Mouse (Mus musculus): ENCODE results near the gene Ddx18. TPM values are rescaled to one million over a fixed set of nuclear protein-coding genes. Genes with fewer than 3 reads are reported as not detected.

The Ddx18 gene
- polyA plus RNA-seq, 1 experiment from 2014 or later, result 27.2 TPM

DNA sequence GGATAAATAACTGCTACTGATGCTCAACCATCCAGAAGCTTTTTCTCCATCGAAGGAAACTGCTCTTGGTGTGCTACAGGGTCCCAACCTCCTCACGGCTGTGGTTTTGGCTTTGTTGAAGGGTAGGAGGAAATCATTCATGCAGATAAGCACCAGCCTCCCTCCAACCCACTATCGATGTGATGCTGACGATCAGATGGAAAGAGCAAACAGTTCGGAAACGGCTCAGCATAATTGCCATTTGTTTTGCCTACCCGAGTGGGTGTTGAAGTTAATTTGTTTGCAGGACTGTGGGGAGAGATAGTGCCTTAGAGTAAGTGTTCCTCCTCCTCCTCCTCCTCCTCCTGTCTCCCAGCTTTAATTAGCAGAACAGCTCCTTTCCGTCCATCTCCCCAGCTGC is 27.4 kb downstream of the Ddx18 start:
- 65% methylated on average over 8 of the region's 8 CpGs for WGBS

GRCm38 (mm10) chr1:121531439-121531838 is 36.4 kb downstream of the Ddx18 start:
- no peak overlapping the region for H3K27ac ChIP-seq (ENCODE audit: low read length)
- H3K4me1 ChIP-seq (ENCODE audit: control insufficient read depth, insufficient read depth, low read length), result peaks cover 11% of the 10 kb centered on the region; the same call in 1 of the 2 replicates
- no peaks in the 10 kb centered on the region for H3K36me3 ChIP-seq (ENCODE audit: control insufficient read depth, insufficient read depth)
- no peaks in the 10 kb centered on the region for H3K9me3 ChIP-seq (replicated peaks; ENCODE audit: control insufficient read depth, low read length)
- ATAC-seq (replicated peaks; ENCODE audit: extremely low read depth, insufficient read depth, low FRiP score), result no peak
- 43% methylated on average over 7 of the region's 7 CpGs for whole genome bisulfite sequencing
- H3K9ac ChIP-seq (ENCODE audit: low read length), result no peak overlapping the region
- no peak overlapping the region for H3K4me2 ChIP-seq (ENCODE audit: low read depth, low read length)
- no peak overlapping the region for H3K4me3 ChIP-seq (ENCODE audit: low read length)
- peaks cover 25% of the 10 kb centered on the region for H3K27me3 ChIP-seq (ENCODE audit: control insufficient read depth, insufficient read depth, low read length)

More for the DNA sequence above, 27.4 kb downstream of the Ddx18 start:
- Histone ChIP-seq H3K36me3 (ENCODE audit: control insufficient read depth, insufficient read depth) (no peaks in the 10 kb centered on the region), H3K4me3 (ENCODE audit: low read length) (no peak overlapping the region), H3K9me3 (replicated peaks; ENCODE audit: control insufficient read depth, low read length) (no peaks in the 10 kb centered on the region), H3K4me2 (ENCODE audit: low read depth, low read length) (no peak overlapping the region), H3K27ac (ENCODE audit: low read length) (no peak overlapping the region), H3K4me1 (ENCODE audit: control insufficient read depth, insufficient read depth, low read length) (no peaks in the 10 kb centered on the region), H3K27me3 (ENCODE audit: control insufficient read depth, insufficient read depth, low read length) (no peaks in the 10 kb centered on the region), H3K9ac (ENCODE audit: low read length) (no peak overlapping the region)
- ATAC-seq (replicated peaks; ENCODE audit: extremely low read depth, insufficient read depth, low FRiP score), result no peak

- WGBS, result 75% methylated on average over 6 of the region's 6 CpGs
- Histone ChIP-seq H3K9ac (ENCODE audit: low read length) (no peak overlapping the region), H3K27ac (ENCODE audit: low read length) (no peak overlapping the region), H3K4me3 (ENCODE audit: low read length) (no peak overlapping the region), H3K27me3 (ENCODE audit: control insufficient read depth, insufficient read depth, low read length) (peaks cover 28% of the 10 kb centered on the region), H3K9me3 (replicated peaks; ENCODE audit: control insufficient read depth, low read length) (no peaks in the 10 kb centered on the region), H3K4me2 (ENCODE audit: low read depth, low read length) (no peak overlapping the region), H3K36me3 (ENCODE audit: control insufficient read depth, insufficient read depth) (no peaks in the 10 kb centered on the region), H3K4me1 (ENCODE audit: control insufficient read depth, insufficient read depth, low read length) (peaks cover 11% of the 10 kb centered on the region; the same call in 1 of the 2 replicates)
- no peak for ATAC-seq (replicated peaks; ENCODE audit: extremely low read depth, insufficient read depth, low FRiP score)
These were observed 38.5 kb downstream of the Ddx18 start for GRCm38 (mm10) chr1:121529286-121529685.

DNA sequence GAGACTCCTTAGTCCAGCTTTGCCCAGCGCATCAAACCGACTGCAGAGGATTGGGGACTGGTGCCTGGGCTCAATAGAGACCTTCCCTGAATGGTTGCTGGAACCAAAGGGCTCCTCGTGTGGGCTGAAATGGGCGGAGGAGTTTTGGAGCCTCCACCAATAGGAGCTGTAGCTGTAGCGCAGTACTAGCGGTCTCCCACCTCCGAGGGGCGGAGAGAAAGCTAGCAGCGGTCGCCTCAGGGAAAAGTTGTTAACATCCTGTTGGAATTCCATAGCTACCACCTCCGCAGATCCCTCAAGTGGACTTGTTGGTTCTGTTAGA is 39.4 kb downstream of the Ddx18 start, which contains the start of gene Htr5b:
Gene Htr5b (minus strand): TSS at position 67 of the 322 bp plus-strand sequence.
- H3K27me3 ChIP-seq (ENCODE audit: control insufficient read depth, insufficient read depth, low read length), result peaks cover 28% of the 10 kb centered on the region
- ATAC-seq (replicated peaks; ENCODE audit: extremely low read depth, insufficient read depth, low FRiP score), result peak; percentile 60; the same call in 1 of the 2 replicates
- 3% methylated on average over 11 of the region's 11 CpGs for WGBS
- no peaks in the 10 kb centered on the region for H3K9me3 ChIP-seq (replicated peaks; ENCODE audit: control insufficient read depth, low read length)
- peak within 1 kb of the TSS; percentile 46 for H3K4me3 ChIP-seq (ENCODE audit: low read length)
- H3K4me1 ChIP-seq (ENCODE audit: control insufficient read depth, insufficient read depth, low read length), result peaks cover 11% of the 10 kb centered on the region; the same call in 1 of the 2 replicates
- H3K9ac ChIP-seq (ENCODE audit: low read length), result no peak within 1 kb of the TSS
- no peak within 1 kb of the TSS for H3K27ac ChIP-seq (ENCODE audit: low read length)
- H3K4me2 ChIP-seq (ENCODE audit: low read depth, low read length), result peak within 1 kb of the TSS; percentile 68
- H3K36me3 ChIP-seq (ENCODE audit: control insufficient read depth, insufficient read depth), result no peaks in the 10 kb centered on the region

DNA sequence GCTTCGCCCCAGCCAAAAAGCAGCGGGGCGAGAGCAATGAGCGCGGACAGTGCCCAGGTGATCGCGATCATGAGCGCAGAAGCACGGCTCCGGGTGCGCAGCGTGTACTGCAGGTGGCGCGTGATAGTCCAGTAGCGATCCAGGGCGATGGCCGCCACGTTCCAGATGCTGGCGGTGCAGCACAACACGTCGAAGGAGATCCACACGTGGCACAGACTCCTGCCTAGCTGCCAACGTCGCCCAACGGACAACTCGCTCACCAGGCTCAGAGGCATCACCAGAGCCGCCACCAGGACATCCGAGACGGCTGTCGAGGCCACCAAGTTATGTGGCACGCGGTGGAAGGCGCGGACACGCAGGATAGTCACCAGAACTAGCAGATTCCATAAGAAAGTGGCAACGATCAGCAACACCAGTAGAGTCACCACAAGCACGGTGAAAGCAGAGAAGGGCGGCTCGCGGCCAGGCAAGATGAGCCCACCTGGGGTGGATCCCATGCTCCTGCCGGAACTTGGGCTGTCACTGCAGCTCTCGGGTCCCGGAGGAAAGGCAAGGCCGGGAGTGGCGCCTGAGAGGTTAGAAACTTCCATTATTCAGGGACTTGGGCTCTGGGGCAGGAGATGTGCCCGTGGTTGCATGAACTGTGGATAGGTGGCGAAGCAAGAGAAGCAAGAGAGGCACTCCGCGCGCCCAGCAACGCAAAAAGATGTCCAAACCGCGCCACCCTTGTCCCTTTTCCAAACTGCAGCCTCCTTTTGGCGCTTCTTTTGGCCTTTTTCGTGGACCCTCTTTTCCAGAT is 40.0 kb downstream of the Ddx18 start:
- Histone ChIP-seq H3K9me3 (replicated peaks; ENCODE audit: control insufficient read depth, low read length) (no peaks in the 10 kb centered on the region), H3K4me2 (ENCODE audit: low read depth, low read length) (peak overlapping the region; percentile 68), H3K4me1 (ENCODE audit: control insufficient read depth, insufficient read depth, low read length) (peaks cover 11% of the 10 kb centered on the region; the same call in 1 of the 2 replicates), H3K4me3 (ENCODE audit: low read length) (peak overlapping the region; percentile 46), H3K9ac (ENCODE audit: low read length) (no peak overlapping the region), H3K36me3 (ENCODE audit: control insufficient read depth, insufficient read depth) (no peaks in the 10 kb centered on the region), H3K27me3 (ENCODE audit: control insufficient read depth, insufficient read depth, low read length) (peaks cover 28% of the 10 kb centered on the region), H3K27ac (ENCODE audit: low read length) (no peak overlapping the region)
- WGBS, result 11% methylated on average over 55 of the region's 55 CpGs
- ATAC-seq (replicated peaks; ENCODE audit: extremely low read depth, insufficient read depth, low FRiP score), result no peak

GRCm38 (mm10) chr1:121527061-121527460 is 40.7 kb downstream of the Ddx18 start:
- ATAC-seq (replicated peaks; ENCODE audit: extremely low read depth, insufficient read depth, low FRiP score), result no peak
- peak overlapping the region; percentile 46; the same call in 1 of the 2 replicates for H3K4me3 ChIP-seq (ENCODE audit: low read length)
- H3K27ac ChIP-seq (ENCODE audit: low read length), result no peak overlapping the region
- H3K4me1 ChIP-seq (ENCODE audit: control insufficient read depth, insufficient read depth, low read length), result peaks cover 11% of the 10 kb centered on the region; the same call in 1 of the 2 replicates
- WGBS, result 42% methylated on average over 17 of the region's 17 CpGs
- peaks cover 28% of the 10 kb centered on the region for H3K27me3 ChIP-seq (ENCODE audit: control insufficient read depth, insufficient read depth, low read length)
- no peak overlapping the region for H3K9ac ChIP-seq (ENCODE audit: low read length)
- H3K36me3 ChIP-seq (ENCODE audit: control insufficient read depth, insufficient read depth), result no peaks in the 10 kb centered on the region
- H3K4me2 ChIP-seq (ENCODE audit: low read depth, low read length), result peak overlapping the region; percentile 68
- no peaks in the 10 kb centered on the region for H3K9me3 ChIP-seq (replicated peaks; ENCODE audit: control insufficient read depth, low read length)

GRCm38 (mm10) chr1:121518609-121519008 is 49.2 kb downstream of the Ddx18 start:
- 69% methylated on average over 1 of the region's 1 CpGs for WGBS
- no peak overlapping the region for H3K4me2 ChIP-seq (ENCODE audit: low read depth, low read length)
- no peaks in the 10 kb centered on the region for H3K27me3 ChIP-seq (ENCODE audit: control insufficient read depth, insufficient read depth, low read length)
- no peak overlapping the region for H3K9ac ChIP-seq (ENCODE audit: low read length)
- no peaks in the 10 kb centered on the region for H3K9me3 ChIP-seq (replicated peaks; ENCODE audit: control insufficient read depth, low read length)
- H3K36me3 ChIP-seq (ENCODE audit: control insufficient read depth, insufficient read depth), result no peaks in the 10 kb centered on the region
- H3K4me1 ChIP-seq (ENCODE audit: control insufficient read depth, insufficient read depth, low read length), result no peaks in the 10 kb centered on the region
- no peak for ATAC-seq (replicated peaks; ENCODE audit: extremely low read depth, insufficient read depth, low FRiP score)
- H3K27ac ChIP-seq (ENCODE audit: low read length), result no peak overlapping the region
- H3K4me3 ChIP-seq (ENCODE audit: low read length), result no peak overlapping the region

- no peak for ATAC-seq (replicated peaks; ENCODE audit: extremely low read depth, insufficient read depth, low FRiP score)
- 84% methylated on average over 2 of the region's 2 CpGs for WGBS
- no peak overlapping the region for H3K9ac ChIP-seq (ENCODE audit: low read length)
- H3K9me3 ChIP-seq (replicated peaks; ENCODE audit: control insufficient read depth, low read length), result no peaks in the 10 kb centered on the region
- H3K4me3 ChIP-seq (ENCODE audit: low read length), result no peak overlapping the region
- H3K27ac ChIP-seq (ENCODE audit: low read length), result no peak overlapping the region
- no peaks in the 10 kb centered on the region for H3K27me3 ChIP-seq (ENCODE audit: control insufficient read depth, insufficient read depth, low read length)
- no peaks in the 10 kb centered on the region for H3K4me1 ChIP-seq (ENCODE audit: control insufficient read depth, insufficient read depth, low read length)
- peaks cover 6% of the 10 kb centered on the region; the same call in 1 of the 2 replicates for H3K36me3 ChIP-seq (ENCODE audit: control insufficient read depth, insufficient read depth)
- H3K4me2 ChIP-seq (ENCODE audit: low read depth, low read length), result no peak overlapping the region
These were observed 55.8 kb downstream of the Ddx18 start for GRCm38 (mm10) chr1:121511966-121512365.

GRCm38 (mm10) chr1:121511186-121511585 is 56.6 kb downstream of the Ddx18 start:
- H3K9ac ChIP-seq (ENCODE audit: low read length), result no peak overlapping the region
- H3K9me3 ChIP-seq (replicated peaks; ENCODE audit: control insufficient read depth, low read length), result no peaks in the 10 kb centered on the region
- no peak overlapping the region for H3K4me3 ChIP-seq (ENCODE audit: low read length)
- H3K4me2 ChIP-seq (ENCODE audit: low read depth, low read length), result no peak overlapping the region
- peaks cover 6% of the 10 kb centered on the region; the same call in 1 of the 2 replicates for H3K36me3 ChIP-seq (ENCODE audit: control insufficient read depth, insufficient read depth)
- H3K4me1 ChIP-seq (ENCODE audit: control insufficient read depth, insufficient read depth, low read length), result no peaks in the 10 kb centered on the region
- WGBS, result 30% methylated on average over 2 of the region's 2 CpGs
- no peak overlapping the region for H3K27ac ChIP-seq (ENCODE audit: low read length)
- no peak for ATAC-seq (replicated peaks; ENCODE audit: extremely low read depth, insufficient read depth, low FRiP score)
- H3K27me3 ChIP-seq (ENCODE audit: control insufficient read depth, insufficient read depth, low read length), result no peaks in the 10 kb centered on the region

Data from heart, embryonic 16.5 days (tissue).